Mouse (Mus musculus): Measurements from ENCODE around the gene Ddc. TPM values are rescaled to one million over a fixed set of nuclear protein-coding genes. Genes with fewer than 3 reads are reported as not detected.
A peak's percentile ranks its signal among the peaks of the same experiment; 100 is the strongest.

Gene Ddc
- polyA plus RNA-seq, 1 experiment from 2014 or later = 51.8 TPM

DNA sequence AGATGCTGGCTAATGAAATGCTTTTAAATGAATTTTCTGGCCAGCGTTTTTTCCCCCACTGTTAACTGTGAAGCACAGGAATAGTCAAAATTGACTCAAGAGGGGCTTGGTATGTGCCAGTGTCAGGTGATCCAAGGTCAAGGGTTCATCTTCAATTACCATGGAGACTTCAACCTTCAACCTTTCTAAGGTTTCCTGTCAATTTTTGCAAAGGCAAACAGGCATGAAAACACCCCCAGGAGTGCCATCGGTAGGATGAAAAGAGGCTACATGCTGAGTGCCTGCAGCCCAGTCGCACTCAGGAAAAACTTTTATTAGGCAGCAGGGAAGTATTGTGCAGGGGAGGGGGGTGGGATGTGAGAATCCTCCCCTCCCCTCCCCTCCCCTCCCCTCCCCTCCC is 12.0 kb downstream of the Ddc start:
- no peaks in the 10 kb centered on the region for H3K36me3 ChIP-seq
- H3K4me3 ChIP-seq = no peak overlapping the region
- H3K4me1 ChIP-seq (replicated peaks) = peaks cover 44% of the 10 kb centered on the region
- no peak for ATAC-seq (ENCODE audit: insufficient number of reproducible peaks, low FRiP score)
- WGBS = 24% methylated on average over 3 of the region's 3 CpGs
- no peak overlapping the region for H3K9ac ChIP-seq
- H3K27ac ChIP-seq (ENCODE audit: poor library complexity, severe bottlenecking) = peak overlapping the region; percentile 67
- no peaks in the 10 kb centered on the region for H3K27me3 ChIP-seq (replicated peaks)
- no peak overlapping the region for H3K4me2 ChIP-seq
- H3K9me3 ChIP-seq (replicated peaks) = no peaks in the 10 kb centered on the region

GRCm38 (mm10) chr11:11885246-11885643 is 12.7 kb downstream of the Ddc start:
- ATAC-seq (ENCODE audit: insufficient number of reproducible peaks, low FRiP score) = no peak
- Histone ChIP-seq H3K27me3 (replicated peaks) (no peaks in the 10 kb centered on the region), H3K4me1 (replicated peaks) (peaks cover 51% of the 10 kb centered on the region), H3K4me2 (no peak overlapping the region; the same call in 1 of the 2 replicates), H3K36me3 (no peaks in the 10 kb centered on the region), H3K4me3 (no peak overlapping the region), H3K9ac (no peak overlapping the region), H3K27ac (ENCODE audit: poor library complexity, severe bottlenecking) (peak overlapping the region; percentile 63), H3K9me3 (replicated peaks) (no peaks in the 10 kb centered on the region)
- WGBS = 75% methylated on average over 4 of the region's 4 CpGs

GRCm38 (mm10) chr11:11884533-11885245 is 13.3 kb downstream of the Ddc start:
- Histone ChIP-seq H3K4me1 (replicated peaks) (peaks cover 55% of the 10 kb centered on the region), H3K9me3 (replicated peaks) (no peaks in the 10 kb centered on the region), H3K36me3 (no peaks in the 10 kb centered on the region), H3K9ac (no peak overlapping the region), H3K4me2 (peak overlapping the region; percentile 21; the same call in 1 of the 2 replicates), H3K4me3 (no peak overlapping the region), H3K27me3 (replicated peaks) (no peaks in the 10 kb centered on the region), H3K27ac (ENCODE audit: poor library complexity, severe bottlenecking) (peak overlapping the region; percentile 63)
- peak; percentile 70; the same call in 1 of the 2 replicates for ATAC-seq (ENCODE audit: insufficient number of reproducible peaks, low FRiP score)
- WGBS = 27% methylated on average over 11 of the region's 11 CpGs

- 53% methylated on average over 1 of the region's 1 CpGs for WGBS
Observed at GRCm38 (mm10) chr11:11881783-11882155, 16.2 kb downstream of the Ddc start.

DNA sequence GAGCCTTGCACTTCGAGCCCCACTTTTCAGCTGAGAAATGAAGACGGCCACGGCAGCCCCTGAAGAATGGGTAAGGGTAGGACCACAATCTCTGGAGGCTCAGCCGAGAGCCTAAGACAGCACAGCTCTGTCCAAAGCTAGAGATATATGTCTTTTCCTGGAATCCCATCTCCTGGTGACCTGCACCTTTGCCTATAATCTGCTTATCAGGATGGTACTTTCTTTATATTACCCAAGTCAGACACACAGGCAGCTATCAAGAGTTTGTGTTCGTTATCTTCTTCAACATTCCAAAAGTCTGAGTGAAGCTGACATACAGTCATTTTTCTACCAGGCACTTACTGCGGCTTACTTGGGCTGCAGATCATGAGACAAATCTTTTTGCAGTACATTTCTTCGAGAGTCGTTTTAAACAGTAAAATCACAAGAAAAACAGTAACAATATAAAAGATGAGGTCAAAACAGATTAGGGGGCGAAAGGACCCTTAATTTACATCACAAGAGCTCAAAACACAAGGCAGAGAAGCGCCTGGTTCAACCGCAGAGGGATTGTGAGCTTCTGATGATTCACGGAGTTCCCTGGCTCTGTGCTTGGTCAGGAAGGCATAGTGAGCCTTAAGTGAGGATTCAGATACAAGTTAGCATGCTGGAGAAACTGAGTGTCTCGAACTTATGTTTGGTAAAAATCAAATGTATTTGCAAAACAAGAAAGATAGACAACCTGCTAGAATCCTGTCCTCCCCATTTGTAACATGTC is 16.7 kb downstream of the Ddc start:
- Histone ChIP-seq H3K9ac (no peak overlapping the region), H3K27ac (ENCODE audit: poor library complexity, severe bottlenecking) (peak overlapping the region; percentile 95), H3K27me3 (replicated peaks) (no peaks in the 10 kb centered on the region), H3K4me1 (replicated peaks) (peaks cover 66% of the 10 kb centered on the region), H3K4me2 (no peak overlapping the region), H3K36me3 (no peaks in the 10 kb centered on the region), H3K9me3 (replicated peaks) (no peaks in the 10 kb centered on the region), H3K4me3 (no peak overlapping the region)
- no peak for ATAC-seq (ENCODE audit: insufficient number of reproducible peaks, low FRiP score)
- WGBS = 30% methylated on average over 13 of the region's 13 CpGs

More at GRCm38 (mm10) chr11:11881783-11882155, 16.2 kb downstream of the Ddc start:
- no peak overlapping the region for H3K4me3 ChIP-seq
- no peak overlapping the region for H3K4me2 ChIP-seq
- ATAC-seq (ENCODE audit: insufficient number of reproducible peaks, low FRiP score) = no peak
- H3K27me3 ChIP-seq (replicated peaks) = no peaks in the 10 kb centered on the region
- peak overlapping the region; percentile 59 for H3K27ac ChIP-seq (ENCODE audit: poor library complexity, severe bottlenecking)
- H3K36me3 ChIP-seq = no peaks in the 10 kb centered on the region
- H3K9me3 ChIP-seq (replicated peaks) = no peaks in the 10 kb centered on the region
- H3K4me1 ChIP-seq (replicated peaks) = peaks cover 69% of the 10 kb centered on the region
- H3K9ac ChIP-seq = no peak overlapping the region

- Histone ChIP-seq H3K9me3 (replicated peaks) (no peaks in the 10 kb centered on the region), H3K27me3 (replicated peaks) (no peaks in the 10 kb centered on the region), H3K36me3 (no peaks in the 10 kb centered on the region), H3K9ac (no peak overlapping the region), H3K4me2 (no peak overlapping the region), H3K4me1 (replicated peaks) (peaks cover 65% of the 10 kb centered on the region), H3K27ac (ENCODE audit: poor library complexity, severe bottlenecking) (peak overlapping the region; percentile 95), H3K4me3 (no peak overlapping the region)
- no peak for ATAC-seq (ENCODE audit: insufficient number of reproducible peaks, low FRiP score)
- 78% methylated on average over 7 of the region's 7 CpGs for WGBS
Observed at GRCm38 (mm10) chr11:11880351-11880750, 17.6 kb downstream of the Ddc start.

DNA sequence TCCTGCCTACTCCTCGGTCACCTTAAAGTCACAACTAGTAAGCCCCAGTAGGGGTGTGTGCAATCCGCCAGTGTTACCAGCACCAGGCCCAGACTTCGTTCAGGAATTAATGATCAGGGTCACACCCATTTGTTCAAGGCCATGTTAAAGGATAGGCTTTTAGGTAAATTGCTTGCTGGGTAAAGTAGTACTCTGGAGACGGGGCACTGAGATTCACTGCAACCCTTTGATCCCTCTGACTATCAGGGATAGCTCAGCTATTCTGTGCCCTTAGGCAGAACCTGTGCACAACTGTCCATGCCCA is 18.3 kb downstream of the Ddc start:
- no peaks in the 10 kb centered on the region for H3K36me3 ChIP-seq
- H3K4me2 ChIP-seq = no peak overlapping the region
- peak overlapping the region; percentile 95 for H3K27ac ChIP-seq (ENCODE audit: poor library complexity, severe bottlenecking)
- H3K4me3 ChIP-seq = no peak overlapping the region
- peaks cover 66% of the 10 kb centered on the region for H3K4me1 ChIP-seq (replicated peaks)
- no peaks in the 10 kb centered on the region for H3K9me3 ChIP-seq (replicated peaks)
- H3K9ac ChIP-seq = 0 out of 2 replicates have a peak overlapping the region, but pooled peaks have one; percentile 3
- no peak for ATAC-seq (ENCODE audit: insufficient number of reproducible peaks, low FRiP score)
- 61% methylated on average over 4 of the region's 4 CpGs for WGBS
- no peaks in the 10 kb centered on the region for H3K27me3 ChIP-seq (replicated peaks)

GRCm38 (mm10) chr11:11878981-11879698 is 18.8 kb downstream of the Ddc start:
- Histone ChIP-seq H3K4me2 (no peak overlapping the region), H3K4me3 (no peak overlapping the region), H3K36me3 (no peaks in the 10 kb centered on the region), H3K27me3 (replicated peaks) (no peaks in the 10 kb centered on the region), H3K4me1 (replicated peaks) (peaks cover 68% of the 10 kb centered on the region), H3K9ac (peak overlapping the region; percentile 49), H3K27ac (ENCODE audit: poor library complexity, severe bottlenecking) (peak overlapping the region; percentile 95), H3K9me3 (replicated peaks) (no peaks in the 10 kb centered on the region)
- WGBS = 50% methylated on average over 10 of the region's 10 CpGs
- ATAC-seq (ENCODE audit: insufficient number of reproducible peaks, low FRiP score) = peak; percentile 40

DNA sequence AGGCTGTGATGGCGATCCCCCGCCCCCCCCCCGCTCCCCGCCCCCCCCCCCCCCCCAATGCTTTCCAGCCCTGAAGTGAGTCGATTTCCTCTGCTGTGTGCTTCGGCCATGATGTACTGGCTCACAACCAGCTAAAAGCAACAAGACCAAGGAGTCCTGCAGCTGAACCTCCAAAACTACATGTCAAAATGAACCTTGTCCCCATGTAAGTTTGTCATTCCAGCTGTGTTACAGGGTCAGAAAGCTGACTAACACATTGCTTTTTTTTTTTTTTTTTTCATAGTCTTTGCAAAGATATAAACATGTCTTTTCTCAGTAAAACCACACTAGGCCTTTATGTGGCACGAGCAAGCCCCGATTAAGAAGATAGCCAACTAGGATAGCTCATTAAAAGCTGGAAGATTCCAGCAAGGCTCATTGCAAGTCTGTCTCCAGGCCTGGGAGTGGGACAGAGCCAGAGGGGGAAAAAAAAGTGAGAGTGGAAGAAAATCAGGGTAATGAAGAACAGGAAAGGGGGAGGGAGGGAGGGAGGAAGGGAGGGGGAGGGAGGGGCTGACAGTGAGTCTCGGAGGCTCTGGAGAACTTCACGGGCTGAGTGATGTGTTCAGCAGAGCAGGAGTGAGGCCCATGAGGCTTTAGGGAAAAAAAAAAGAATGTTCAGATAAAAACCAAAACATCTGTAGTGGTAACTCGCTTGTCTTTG is 19.5 kb downstream of the Ddc start:
- H3K4me1 ChIP-seq (replicated peaks) = peaks cover 76% of the 10 kb centered on the region
- no peak overlapping the region for H3K4me2 ChIP-seq
- no peaks in the 10 kb centered on the region for H3K27me3 ChIP-seq (replicated peaks)
- peak overlapping the region; percentile 26; the same call in 1 of the 2 replicates for H3K9ac ChIP-seq
- H3K9me3 ChIP-seq (replicated peaks) = no peaks in the 10 kb centered on the region
- H3K4me3 ChIP-seq = no peak overlapping the region
- H3K36me3 ChIP-seq = no peaks in the 10 kb centered on the region
- peak; percentile 76 for ATAC-seq (ENCODE audit: insufficient number of reproducible peaks, low FRiP score)
- peak overlapping the region; percentile 95 for H3K27ac ChIP-seq (ENCODE audit: poor library complexity, severe bottlenecking)
- 4% methylated on average over 11 of the region's 11 CpGs for WGBS

GRCm38 (mm10) chr11:11877891-11878277 is 20.1 kb downstream of the Ddc start:
- Histone ChIP-seq H3K36me3 (no peaks in the 10 kb centered on the region), H3K9me3 (replicated peaks) (no peaks in the 10 kb centered on the region), H3K9ac (peak overlapping the region; percentile 26; the same call in 1 of the 2 replicates), H3K4me1 (replicated peaks) (peaks cover 81% of the 10 kb centered on the region), H3K4me3 (no peak overlapping the region), H3K27me3 (replicated peaks) (no peaks in the 10 kb centered on the region), H3K4me2 (no peak overlapping the region), H3K27ac (ENCODE audit: poor library complexity, severe bottlenecking) (peak overlapping the region; percentile 95)
- WGBS = 21% methylated on average over 4 of the region's 4 CpGs
- no peak; the same call in 1 of the 2 replicates for ATAC-seq (ENCODE audit: insufficient number of reproducible peaks, low FRiP score)

Measured in heart, embryonic 12.5 days (tissue).